Mouse (Mus musculus) thymus, adult 2 months (tissue): ENCODE data around the gene Rbm19.

Source experiments
- CTCF ChIP-seq: fragments of 200-500 bp; IDR thresholded peaks from 2 replicates; pipeline ENCODE4 v1.5.1; 2012; ENCODE audit warnings: mild to moderate bottlenecking, control low read depth, low read length, moderate library complexity, borderline replicate concordance; ENCODE audit not compliant: control insufficient read depth, poor library complexity, insufficient read depth; ENCODE audit errors: extremely low read depth
- POLR2A ChIP-seq: fragments of 200-500 bp; IDR thresholded peaks from 2 replicates; pipeline ENCODE4 v1.6.1; 2012; ENCODE audit warnings: mild to moderate bottlenecking, low read length, control low read depth, moderate library complexity; ENCODE audit not compliant: control insufficient read depth, poor library complexity, insufficient read depth; ENCODE audit errors: extremely low read depth

- TF ChIP-seq CTCF (no peak), POLR2A (no peak)
Observed at GRCm38 (mm10) chr5:120176246-120177065, 60.2 kb downstream of the Rbm19 start.
